Mouse (Mus musculus) liver, adult 2 months (tissue): ENCODE measurements around the gene Defb22. TPM values are rescaled to one million over a fixed set of nuclear protein-coding genes. Genes with fewer than 3 reads are reported as not detected.
A peak's percentile ranks its signal among the peaks of the same experiment; 100 is the strongest.

Source experiments
- DNase-seq: peaks from one replicate; pipeline ENCODE4 v3.0.0-alpha.2; 2011; ENCODE audit warnings: low read depth, low spot score; ENCODE audit errors: extremely low read depth
- H3K27ac ChIP-seq: fragments of 200-500 bp; replicated peaks from 2 replicates; pipeline ENCODE4 v1.5.1; 2012; ENCODE audit warnings: low read depth, mild to moderate bottlenecking, control low read depth, inconsistent platforms, low read length; ENCODE audit not compliant: insufficient read depth
- H3K27me3 ChIP-seq: fragments of 200-500 bp; 2 replicates; pipeline ENCODE4 v1.6.1; 2012; ENCODE audit warnings: mild to moderate bottlenecking, moderate library complexity, low read length, inconsistent platforms; ENCODE audit not compliant: control insufficient read depth, insufficient read depth
- H3K36me3 ChIP-seq: fragments of 200-500 bp; 2 replicates; pipeline ENCODE4 v1.6.1; 2012; ENCODE audit warnings: low read length, inconsistent platforms; ENCODE audit not compliant: control insufficient read depth, insufficient read depth
- H3K4me1 ChIP-seq: fragments of 200-500 bp; 2 replicates; pipeline ENCODE4 v1.6.1; 2011; ENCODE audit warnings: low read length; ENCODE audit not compliant: control insufficient read depth, insufficient read depth
- H3K4me3 ChIP-seq: fragments of 200-500 bp; 2 replicates; pipeline ENCODE4 v1.5.1; 2011; ENCODE audit warnings: low read depth, mild to moderate bottlenecking, control low read depth, low read length, moderate library complexity; ENCODE audit not compliant: insufficient read depth
- H3K79me2 ChIP-seq: fragments of 200-500 bp; 2 replicates; pipeline ENCODE4 v1.6.1; 2012; ENCODE audit warnings: inconsistent platforms, mild to moderate bottlenecking, low read length, moderate library complexity; ENCODE audit not compliant: control insufficient read depth, insufficient read depth
- H3K9ac ChIP-seq: fragments of 200-500 bp; 2 replicates; pipeline ENCODE4 v1.6.1; 2012; ENCODE audit warnings: low read depth, mild to moderate bottlenecking, control low read depth, inconsistent platforms, low read length
- CTCF ChIP-seq: fragments of 200-500 bp; IDR thresholded peaks from 2 replicates; pipeline ENCODE4 v1.5.1; 2011; ENCODE audit warnings: low read depth, low read length, control low read depth
- POLR2A ChIP-seq: fragments of 200-500 bp; IDR thresholded peaks from 2 replicates; pipeline ENCODE4 v1.6.1; 2011; ENCODE audit warnings: low read length, control low read depth; ENCODE audit not compliant: insufficient read depth; ENCODE audit errors: extremely low read depth
- WGBS: fragments of 180-500 bp; shearing (Covaris S2); methylation state at CpG from one replicate; pipeline ENCODE4 v1.1.7; 2018; 5-methylcytosine and 5-hydroxymethylcytosine counted together
- polyA plus RNA-seq: library from polyadenylated mRNA; depleted of rRNA; stranded (reverse); fragments of >200 nt; gene quantifications from 2 replicates; pipeline ENCODE4 v1.2.3, GENCODE M21; 2012
- total RNA-seq: library from RNA; depleted of rRNA; stranded (reverse); fragments of >200 nt; gene quantifications from 2 replicates; pipeline ENCODE4 v1.2.3, GENCODE M21; 2014

Defb22 gene
- total and polyA plus RNA-seq, 2 experiments = not detected

GRCm38 (mm10) chr2:152476763-152477162 lies 13.2 kb downstream of the Defb22 start, which contains the start of gene Defb20:
Defb20 (plus strand) TSS chr2:152477063.
- 56% methylated on average over 2 of the region's 2 CpGs for WGBS
- no peak for TF ChIP-seq POLR2A
- TF ChIP-seq CTCF = no peak

GRCm38 (mm10) chr2:152472434-152472833 lies 17.5 kb downstream of the Defb22 start:
- Histone ChIP-seq H3K27ac (no peak overlapping the region), H3K27me3 (no peaks in the 10 kb centered on the region), H3K79me2 (no peaks in the 10 kb centered on the region), H3K36me3 (no peaks in the 10 kb centered on the region), H3K9ac (no peak overlapping the region), H3K4me1 (no peaks in the 10 kb centered on the region), H3K4me3 (no peak overlapping the region)
- TF ChIP-seq CTCF (no peak), POLR2A (no peak)
- DNase-seq = peak; percentile 2
- WGBS = 28% methylated on average over 3 of the region's 3 CpGs

More at GRCm38 (mm10) chr2:152476763-152477162, 13.2 kb downstream of the Defb22 start, which contains the start of gene Defb20:
- Histone ChIP-seq H3K36me3 (no peaks in the 10 kb centered on the region), H3K27ac (no peak within 1 kb of the TSS), H3K79me2 (no peaks in the 10 kb centered on the region), H3K9ac (no peak within 1 kb of the TSS), H3K4me1 (no peaks in the 10 kb centered on the region), H3K27me3 (no peaks in the 10 kb centered on the region), H3K4me3 (no peak within 1 kb of the TSS)
- DNase-seq = no peak

- H3K27ac ChIP-seq = no peak overlapping the region
- no peaks in the 10 kb centered on the region for H3K79me2 ChIP-seq
- H3K27me3 ChIP-seq = no peaks in the 10 kb centered on the region
- TF ChIP-seq CTCF (peak; percentile 43), POLR2A (no peak)
- H3K4me1 ChIP-seq = no peaks in the 10 kb centered on the region
- DNase-seq = peak; percentile 26
- 26% methylated on average over 7 of the region's 7 CpGs for WGBS
- no peaks in the 10 kb centered on the region for H3K36me3 ChIP-seq
- no peak overlapping the region for H3K9ac ChIP-seq
- no peak overlapping the region for H3K4me3 ChIP-seq
These were observed 19.0 kb downstream of the Defb22 start for GRCm38 (mm10) chr2:152470973-152471372.

GRCm38 (mm10) chr2:152464570-152465150 lies 25.3 kb downstream of the Defb22 start, which contains the start of gene Defb23:
Defb23 (minus strand) TSS chr2:152464620.
- DNase-seq = no peak
- H3K79me2 ChIP-seq = no peaks in the 10 kb centered on the region
- TF ChIP-seq POLR2A = no peak
- TF ChIP-seq CTCF = no peak
- H3K4me1 ChIP-seq = no peaks in the 10 kb centered on the region
- H3K36me3 ChIP-seq = no peaks in the 10 kb centered on the region
- WGBS = 85% methylated on average over 3 of the region's 3 CpGs
- H3K27ac ChIP-seq = no peak within 1 kb of the TSS
- H3K27me3 ChIP-seq = no peaks in the 10 kb centered on the region
- H3K9ac ChIP-seq = no peak within 1 kb of the TSS
- H3K4me3 ChIP-seq = no peak within 1 kb of the TSS

- Histone ChIP-seq H3K9ac (no peak overlapping the region), H3K79me2 (no peaks in the 10 kb centered on the region), H3K4me3 (no peak overlapping the region), H3K4me1 (no peaks in the 10 kb centered on the region), H3K36me3 (no peaks in the 10 kb centered on the region), H3K27ac (no peak overlapping the region), H3K27me3 (no peaks in the 10 kb centered on the region)
- TF ChIP-seq CTCF = no peak
- TF ChIP-seq POLR2A = no peak
- no peak for DNase-seq
- WGBS = 59% methylated on average over 13 of the region's 13 CpGs
These were observed 30.7 kb downstream of the Defb22 start for GRCm38 (mm10) chr2:152459241-152459640.

- TF ChIP-seq CTCF = no peak
- TF ChIP-seq POLR2A = no peak
- WGBS = 77% methylated on average over 4 of the region's 4 CpGs
- H3K4me1 ChIP-seq = no peaks in the 10 kb centered on the region
- H3K9ac ChIP-seq = no peak overlapping the region
- no peak for DNase-seq
- H3K4me3 ChIP-seq = no peak overlapping the region
- no peaks in the 10 kb centered on the region for H3K27me3 ChIP-seq
- no peaks in the 10 kb centered on the region for H3K79me2 ChIP-seq
- no peaks in the 10 kb centered on the region for H3K36me3 ChIP-seq
- H3K27ac ChIP-seq = no peak overlapping the region
These were observed 37.7 kb downstream of the Defb22 start for GRCm38 (mm10) chr2:152452101-152452781.
